Mouse (Mus musculus) forebrain, postnatal 0 days (tissue): ENCODE measurements around the gene Ruvbl2. TPM values are rescaled to one million over a fixed set of nuclear protein-coding genes. Genes with fewer than 3 reads are reported as not detected.
A peak's percentile ranks its signal among the peaks of the same experiment; 100 is the strongest.

Source experiments
- ATAC-seq: fragments of 200-750 bp; cut with Nextera tagmentation; 2 replicates; pipeline ENCODE4 v1.8.0; 2017; ENCODE audit warnings: mild to moderate bottlenecking, moderate library complexity
- DNase-seq: peaks from one replicate; pipeline ENCODE4 v3.0.0-alpha.2; 2015
- H3K27ac ChIP-seq: fragments of 300-500 bp; sonication (generic); 2 replicates; pipeline ENCODE4 v1.5.1; 2014; ENCODE audit warnings: low read depth, mild to moderate bottlenecking, antibody characterized with exemption, low read length, moderate library complexity, mixed read lengths
- H3K27me3 ChIP-seq: fragments of 300-500 bp; sonication (generic); 2 replicates; pipeline ENCODE4 v1.6.1; 2014; ENCODE audit warnings: mild to moderate bottlenecking, low read length, mixed read lengths; ENCODE audit not compliant: insufficient read depth
- H3K36me3 ChIP-seq: fragments of 300-500 bp; sonication (generic); 2 replicates; pipeline ENCODE4 v1.6.1; 2014; ENCODE audit warnings: mild to moderate bottlenecking, moderate library complexity; ENCODE audit not compliant: insufficient read depth
- H3K4me1 ChIP-seq: fragments of 300-500 bp; sonication (generic); 2 replicates; pipeline ENCODE4 v1.6.1; 2014; ENCODE audit warnings: antibody characterized with exemption; ENCODE audit not compliant: insufficient read depth
- H3K4me2 ChIP-seq: fragments of 300-500 bp; sonication (generic); 2 replicates; pipeline ENCODE4 v1.6.1; 2014; ENCODE audit warnings: low read depth, mild to moderate bottlenecking, moderate library complexity
- H3K4me3 ChIP-seq: fragments of 300-500 bp; sonication (generic); 2 replicates; pipeline ENCODE4 v1.5.1; 2014; ENCODE audit warnings: low read depth, low read length, mixed read lengths
- H3K9ac ChIP-seq: fragments of 300-500 bp; sonication (generic); 2 replicates; pipeline ENCODE4 v1.6.1; 2014; ENCODE audit warnings: mild to moderate bottlenecking
- H3K9me3 ChIP-seq: fragments of 300-500 bp; sonication (generic); 2 replicates; pipeline ENCODE4 v1.6.1; 2016; ENCODE audit warnings: low read length
- CTCF ChIP-seq: sonication (generic); IDR thresholded peaks from 2 replicates; pipeline ENCODE4 v1.5.1; 2016; ENCODE audit warnings: antibody characterized with exemption, control low read depth, low read depth
- WGBS: fragments of 180-500 bp; shearing (Covaris S2); extraction: QIAGEN DNeasy Blood & Tissue Kit; methylation state at CpG from one replicate; pipeline ENCODE4 v1.1.7; 2014; 5-methylcytosine and 5-hydroxymethylcytosine counted together
- polyA plus RNA-seq: library from polyadenylated mRNA; unstranded; fragments of >200 nt; fragmentation: Nextera tagmentation; extraction: Ambion mirVana; gene quantifications from 2 replicates; pipeline ENCODE4 v1.2.1, GENCODE M21; 2015
- total RNA-seq: library from RNA; depleted of rRNA; stranded (reverse); fragments of >200 nt; gene quantifications from 2 replicates; pipeline ENCODE4 v1.2.3, GENCODE M21; 2014

Gene Ruvbl2
- total and polyA plus RNA-seq, 2 experiments from 2014 or later = 98.3 to 149 TPM

- no peaks in the 10 kb centered on the region for H3K27me3 ChIP-seq
- no peak for TF ChIP-seq CTCF
- H3K4me3 ChIP-seq = no peak overlapping the region
- H3K9me3 ChIP-seq = no peaks in the 10 kb centered on the region
- no peaks in the 10 kb centered on the region for H3K4me1 ChIP-seq
- H3K27ac ChIP-seq = no peak overlapping the region
- H3K36me3 ChIP-seq = no peaks in the 10 kb centered on the region
- WGBS = 97% methylated on average over 7 of the region's 7 CpGs
- DNase-seq = no peak
- no peak overlapping the region for H3K9ac ChIP-seq
- no peak overlapping the region for H3K4me2 ChIP-seq
- ATAC-seq = no peak
Measured at GRCm38 (mm10) chr7:45478774-45479173, 40.9 kb upstream of the Ruvbl2 start.

GRCm38 (mm10) chr7:45477003-45477402 is 39.1 kb upstream of the Ruvbl2 start:
- H3K9ac ChIP-seq = no peak overlapping the region
- no peaks in the 10 kb centered on the region for H3K27me3 ChIP-seq
- WGBS = 1% methylated on average over 3 of the region's 3 CpGs
- no peak overlapping the region for H3K27ac ChIP-seq
- no peak overlapping the region for H3K4me2 ChIP-seq
- no peaks in the 10 kb centered on the region for H3K36me3 ChIP-seq
- no peak overlapping the region for H3K4me3 ChIP-seq
- DNase-seq = peak; percentile 82
- peak; percentile 80 for TF ChIP-seq CTCF
- H3K9me3 ChIP-seq = no peaks in the 10 kb centered on the region
- no peaks in the 10 kb centered on the region for H3K4me1 ChIP-seq
- peak; percentile 71 for ATAC-seq

GRCm38 (mm10) chr7:45476453-45476852 is 38.6 kb upstream of the Ruvbl2 start:
- H3K4me3 ChIP-seq = no peak overlapping the region
- no peak overlapping the region for H3K9ac ChIP-seq
- H3K9me3 ChIP-seq = no peaks in the 10 kb centered on the region
- 39% methylated on average over 1 of the region's 1 CpGs for whole genome bisulfite sequencing
- H3K27ac ChIP-seq = no peak overlapping the region
- no peak overlapping the region for H3K4me2 ChIP-seq
- H3K27me3 ChIP-seq = no peaks in the 10 kb centered on the region
- no peaks in the 10 kb centered on the region for H3K36me3 ChIP-seq
- ATAC-seq (no peak), DNase-seq (no peak)
- no peak for TF ChIP-seq CTCF
- no peaks in the 10 kb centered on the region for H3K4me1 ChIP-seq

GRCm38 (mm10) chr7:45475291-45475969 is 37.5 kb upstream of the Ruvbl2 start:
- Histone ChIP-seq H3K9me3 (no peaks in the 10 kb centered on the region), H3K9ac (no peak overlapping the region), H3K4me3 (no peak overlapping the region), H3K36me3 (no peaks in the 10 kb centered on the region), H3K4me1 (no peaks in the 10 kb centered on the region), H3K27me3 (no peaks in the 10 kb centered on the region), H3K4me2 (peak overlapping the region; percentile 22; the same call in 1 of the 2 replicates), H3K27ac (no peak overlapping the region)
- ATAC-seq = no peak
- 71% methylated on average over 16 of the region's 16 CpGs for WGBS
- no peak for DNase-seq
- TF ChIP-seq CTCF = no peak

GRCm38 (mm10) chr7:45470869-45471268 is 33.0 kb upstream of the Ruvbl2 start:
- Histone ChIP-seq H3K27me3 (no peaks in the 10 kb centered on the region), H3K4me1 (peaks cover 5% of the 10 kb centered on the region), H3K4me3 (no peak overlapping the region), H3K9ac (no peak overlapping the region), H3K36me3 (no peaks in the 10 kb centered on the region), H3K4me2 (no peak overlapping the region), H3K9me3 (no peaks in the 10 kb centered on the region), H3K27ac (no peak overlapping the region)
- TF ChIP-seq CTCF = peak; percentile 83
- DNase-seq (peak; percentile 84), ATAC-seq (no peak)
- 6% methylated on average over 3 of the region's 3 CpGs for WGBS

- H3K4me2 ChIP-seq = peak overlapping the region; percentile 69
- peaks cover 12% of the 10 kb centered on the region for H3K4me1 ChIP-seq
- H3K4me3 ChIP-seq = peak overlapping the region; percentile 81
- H3K27ac ChIP-seq = 0 out of 2 replicates have a peak overlapping the region, but pooled peaks have one; percentile 21
- H3K9ac ChIP-seq = peak overlapping the region; percentile 90
- 34% methylated on average over 7 of the region's 7 CpGs for WGBS
- TF ChIP-seq CTCF = no peak
- H3K9me3 ChIP-seq = no peaks in the 10 kb centered on the region
- peaks cover 24% of the 10 kb centered on the region for H3K36me3 ChIP-seq
- DNase-seq (no peak), ATAC-seq (no peak)
- H3K27me3 ChIP-seq = no peaks in the 10 kb centered on the region
Measured at GRCm38 (mm10) chr7:45467090-45467670, 29.3 kb upstream of the Ruvbl2 start.
